Mouse (Mus musculus) brain, adult 10 weeks (tissue): ENCODE results near the gene Mob3b. TPM values are rescaled to one million over a fixed set of nuclear protein-coding genes. Genes with fewer than 3 reads are reported as not detected.

ENCODE experiments used
- polyA plus RNA-seq: library from polyadenylated mRNA; stranded (reverse); fragments of 350-450 nt; fragmentation: Illumina TruSeq; extraction: RNeasy Lipid Tissue Mini Kit (QIAGEN cat#74804); gene quantifications from one replicate; pipeline ENCODE4 v1.2.3, GENCODE M21; 2015; ENCODE audit warnings: low read depth, low replicate concordance

Mob3b gene
- 3.0 TPM for polyA plus RNA-seq

GRCm38 (mm10) chr4:35156751-35157611, at the start of gene Mob3b:
TSS of gene Mob3b (minus strand) at chr4:35157484.

GRCm38 (mm10) chr4:35151756-35152155, 5.5 kb downstream of the Mob3b start, which contains the start of gene Ifnk:
TSS of gene Ifnk (plus strand) at chr4:35152056.

Other genes starting within 250 kb of the Mob3b start
- not detected for gene Ifnk, start 5.4 kb downstream of the Mob3b start, polyA plus RNA-seq
- gene C9orf72, start 68.7 kb upstream of the Mob3b start, polyA plus RNA-seq, result 23.3 TPM